Comparison of ENCODE assay signal across 8 mouse cellular contexts in the genomic region with DNA sequence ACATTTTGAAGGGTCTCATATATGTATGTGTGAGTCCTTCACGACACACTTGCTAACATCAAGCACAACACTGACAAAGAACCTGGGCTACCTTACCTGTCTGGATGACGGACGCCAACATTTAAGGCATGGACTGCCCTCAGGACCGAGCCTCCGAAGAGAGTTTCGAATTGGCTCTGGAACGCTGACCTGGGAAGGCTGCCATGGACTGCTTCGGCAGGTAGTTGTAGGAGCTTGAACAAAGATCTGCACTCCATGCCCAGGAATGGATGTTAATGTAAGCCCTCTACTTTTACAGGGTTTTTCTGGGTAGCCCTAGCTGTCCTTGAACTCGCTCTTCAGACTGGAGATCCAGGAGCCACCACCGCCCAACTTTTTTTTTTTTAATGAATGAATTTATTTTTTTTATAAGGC. TPM values are rescaled to one million over a fixed set of nuclear protein-coding genes. Genes with fewer than 3 reads are reported as not detected.
DNase-seq lines count a peak whose midpoint lies in the region; ATAC-seq and TF ChIP-seq lines count a peak whose summit lies in the region.

No protein-coding gene starts in this region.

- no peaks in the 10 kb centered on the region for H3K36me3 ChIP-seq in testis, adult 2 months (ENCODE audit: control insufficient read depth, insufficient read depth, low read length)
- no peaks in the 10 kb centered on the region for H3K36me3 ChIP-seq in hindbrain, embryonic 16.5 days (ENCODE audit: control insufficient read depth, insufficient read depth, low read length)
- H3K36me3 ChIP-seq in macrophage (ENCODE audit: inconsistent target): no peaks in the 10 kb centered on the region

- no peak for DNase-seq in testis, postnatal 10 days (ENCODE audit: low spot score)
- peak; percentile 63 for DNase-seq in embryo, embryonic 9.5 days (ENCODE audit: extremely low spot score)
- no peak for DNase-seq in right cerebral cortex, postnatal 36 days (ENCODE audit: low spot score in 2 of 2)
- DNase-seq in urinary bladder, postnatal 4 days (ENCODE audit: low spot score in 2 of 2): no peak
- DNase-seq in urinary bladder, postnatal 25 days (ENCODE audit: low spot score): no peak

- under 1% methylated on average over 10 of the region's 10 CpGs for WGBS in hindbrain, embryonic 16.5 days
- WGBS in macrophage (ENCODE audit: missing documents): 8% methylated on average over 10 of the region's 10 CpGs

- H3K4me1 ChIP-seq in testis, adult 2 months (ENCODE audit: control insufficient read depth, insufficient read depth, low read length): peaks cover 8% of the 10 kb centered on the region
- peaks cover 4% of the 10 kb centered on the region for H3K4me1 ChIP-seq in hindbrain, embryonic 16.5 days (ENCODE audit: control insufficient read depth, insufficient read depth, low read depth, low read length)

- no peak for TF ChIP-seq CTCF in testis, adult 2 months (IDR thresholded peaks at IDR 0.05; ENCODE audit: control insufficient read depth, insufficient read depth, insufficient replicate concordance, low read depth, low read length)

- H3K9me3 ChIP-seq in hindbrain, embryonic 16.5 days (ENCODE audit: control insufficient read depth, low read length): no peaks in the 10 kb centered on the region

- H3K4me3 ChIP-seq in testis, adult 2 months (ENCODE audit: control insufficient read depth, low read depth, low read length): peak overlapping the region; percentile 22
- peak overlapping the region; percentile 62 for H3K4me3 ChIP-seq in hindbrain, embryonic 16.5 days (ENCODE audit: low read length)
- peak overlapping the region; percentile 33 for H3K4me3 ChIP-seq in macrophage (ENCODE audit: inconsistent target)

- ATAC-seq in hindbrain, embryonic 16.5 days: no peak

- no peak overlapping the region for H3K27ac ChIP-seq in testis, adult 2 months (ENCODE audit: control insufficient read depth, insufficient read depth, low read depth, low read length)
- no peak overlapping the region for H3K27ac ChIP-seq in hindbrain, embryonic 16.5 days (ENCODE audit: low read depth, low read length)
- H3K27ac ChIP-seq in macrophage: no peak overlapping the region

- H3K27me3 ChIP-seq in testis, adult 2 months (ENCODE audit: control insufficient read depth, insufficient read depth, low read length): 0 out of 2 replicates have a peak, but pooled peaks cover 2% of the 10 kb centered on the region
- H3K27me3 ChIP-seq in hindbrain, embryonic 16.5 days (replicated peaks; ENCODE audit: control insufficient read depth, insufficient read depth, low read length): peaks cover 3% of the 10 kb centered on the region; the same call in 1 of the 2 replicates

- H3K4me2 ChIP-seq in hindbrain, embryonic 16.5 days (ENCODE audit: low read length): peak overlapping the region; percentile 86

- H3K9ac ChIP-seq in hindbrain, embryonic 16.5 days (ENCODE audit: low read depth, low read length): peak overlapping the region; percentile 48; the same call in 1 of the 2 replicates

- no peaks in the 10 kb centered on the region for H3K79me2 ChIP-seq in macrophage (ENCODE audit: inconsistent target)

- TF ChIP-seq POLR2A in testis, adult 2 months (IDR thresholded peaks at IDR 0.05; ENCODE audit: control insufficient read depth, low read depth, low read length): no peak

RNA-seq across cellular contexts. Expression of gene Trim27, which starts 44.0 kb away (rescaled TPM):
- 142 and 149 TPM in 2 replicates for polyA plus RNA-seq in testis, adult 2 months (2012; rRNA removed)
- polyA plus RNA-seq in hindbrain, embryonic 16.5 days (2015; fragmentation: Nextera tagmentation; extraction: Ambion mirVana): 70.1 and 75.0 TPM in 2 replicates
- total RNA-seq in macrophage (2018; cell fraction: chromatin; rRNA removed): 10 to 100 TPM in 24 of 26 experiments, 1 to 10 TPM in 2; 4.3 to 52.1 (median 25.5) TPM
- total RNA-seq in macrophage (2018; cell fraction: cytosol; rRNA removed): 10 to 100 TPM; 22.7 to 50.8 (median 44.2) TPM
- 10 to 100 TPM in 25 of 26 experiments, 1 to 10 TPM in 1; 9.8 to 66.8 (median 25.0) TPM for total RNA-seq in macrophage (2018; cell fraction: nucleus; rRNA removed)
- 29.7 to 59.8 TPM (median 37.0 TPM) in 3 replicates for polyA plus RNA-seq in macrophage (2018)
